Mouse (Mus musculus): ENCODE data around the gene Arhgef38. TPM values are rescaled to one million over a fixed set of nuclear protein-coding genes. Genes with fewer than 3 reads are reported as not detected.

Arhgef38 gene
- under 1 TPM in 1 of 2 experiments, not detected in 1; 0.20 TPM for total RNA-seq (2021)
- long read RNA-seq, experiment 1 = 0 reads
- long read RNA-seq, experiment 2 = 0 reads

DNA sequence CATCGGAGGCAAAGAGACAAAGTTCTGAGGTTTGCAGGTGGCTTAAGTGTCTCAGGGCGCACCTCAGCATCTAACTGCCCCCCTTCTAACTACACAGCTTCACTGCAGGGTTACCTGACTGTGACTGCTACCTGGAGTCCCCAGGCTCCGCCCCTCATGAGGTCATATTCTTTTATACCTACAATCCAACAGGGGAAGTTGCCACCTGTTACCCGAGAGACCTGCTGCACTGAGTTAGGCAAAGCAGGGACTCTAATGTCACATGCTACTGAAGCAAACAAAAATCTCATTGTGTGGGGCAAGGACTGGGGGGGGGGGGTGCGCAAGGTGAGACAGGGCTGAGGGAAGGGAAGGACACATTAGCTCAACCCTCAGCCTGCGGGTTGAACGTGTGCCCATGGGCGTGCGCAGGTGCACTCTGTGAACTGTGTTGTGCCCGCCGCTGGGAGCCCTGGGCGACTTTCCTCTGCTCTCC is at the start of gene Arhgef38:
Gene Arhgef38 (minus strand): TSS at position 129 of the 475 bp plus-strand sequence.
- intact Hi-C loops (cut with DNase I) = no loop called here
- no peak for DNase-seq (ENCODE audit: low spot score in 2 of 2)

DNA sequence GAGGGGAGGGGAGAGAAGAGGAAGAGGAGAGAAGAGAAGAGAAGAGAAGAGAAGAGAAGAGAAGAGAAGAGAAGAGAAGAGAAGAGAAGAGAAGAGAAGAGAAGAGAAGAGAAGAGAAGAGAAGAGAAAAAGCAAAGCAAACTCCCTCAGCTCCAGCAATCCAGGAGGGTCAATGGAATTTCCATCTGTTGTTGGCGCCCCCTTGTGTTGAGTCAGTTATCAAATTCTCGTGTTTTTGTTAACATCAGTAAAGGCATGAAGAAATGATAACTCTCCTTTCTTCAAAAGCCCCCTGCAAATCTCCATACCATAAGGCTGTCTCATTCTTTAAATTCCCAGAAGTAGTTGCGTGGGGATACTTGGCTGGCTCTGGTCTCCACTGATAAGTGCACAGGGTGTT is 37.1 kb upstream of the Arhgef38 start:
- DNase-seq (ENCODE audit: low spot score in 2 of 2) = peak; percentile 88 to 91
- intact Hi-C loops (cut with DNase I) = loop anchor here (5.0 to 10.0 kb wide), 2 partner anchors 137 to 525 kb away; no protein-coding TSS in a partner anchor

DNA sequence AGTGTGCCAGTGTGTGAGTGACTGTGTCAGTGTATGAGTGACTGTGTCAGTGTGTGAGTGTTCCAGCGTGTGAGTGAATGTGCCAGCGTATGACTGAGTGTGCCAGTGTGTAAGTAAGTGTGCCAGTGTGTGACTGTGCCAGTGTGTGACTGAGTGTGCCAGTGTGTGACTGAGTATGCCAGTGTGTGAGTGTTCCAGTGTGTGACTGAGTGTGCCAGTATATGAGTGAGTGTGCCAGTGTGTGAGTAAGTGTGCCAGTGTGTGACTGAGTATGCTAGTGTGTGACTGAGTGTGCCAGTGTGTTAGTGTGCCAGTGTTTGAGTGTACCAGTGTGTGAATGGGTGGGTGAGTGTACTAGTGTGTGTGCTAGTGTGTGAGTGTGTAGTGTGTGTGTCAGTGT is 24.1 kb upstream of the Arhgef38 start:
- intact Hi-C loops (cut with DNase I) = no loop called here

GRCm38 (mm10) chr3:133255842-133256241 is 21.1 kb upstream of the Arhgef38 start:
- intact Hi-C loops (cut with DNase I) = no loop called here
- no peak for DNase-seq (ENCODE audit: low spot score in 2 of 2)

More for the DNA sequence above, 24.1 kb upstream of the Arhgef38 start:
- DNase-seq (ENCODE audit: low spot score in 2 of 2) = no peak

DNA sequence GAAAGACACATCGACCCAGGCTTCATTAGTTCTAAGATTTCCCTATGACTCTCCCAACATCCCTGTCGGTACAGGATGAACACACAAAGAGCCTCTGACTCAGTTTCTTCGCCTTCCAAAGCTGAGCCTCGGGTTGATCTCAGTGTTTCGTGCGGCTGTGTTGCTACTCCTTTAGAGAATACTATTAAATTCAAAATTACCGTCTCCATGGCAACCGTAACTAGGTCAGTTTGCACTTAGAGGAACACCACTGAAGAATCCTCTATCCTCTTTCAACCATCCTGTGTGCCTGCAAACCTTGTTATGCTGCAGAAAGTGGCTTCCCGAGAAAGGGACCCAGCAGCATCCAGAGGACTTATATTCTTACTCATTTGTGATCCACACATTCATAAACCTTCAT is 9.3 kb upstream of the Arhgef38 start:
- DNase-seq (ENCODE audit: low spot score in 2 of 2) = peak; percentile 62 to 86
- intact Hi-C loops (cut with DNase I) = no loop called here

DNA sequence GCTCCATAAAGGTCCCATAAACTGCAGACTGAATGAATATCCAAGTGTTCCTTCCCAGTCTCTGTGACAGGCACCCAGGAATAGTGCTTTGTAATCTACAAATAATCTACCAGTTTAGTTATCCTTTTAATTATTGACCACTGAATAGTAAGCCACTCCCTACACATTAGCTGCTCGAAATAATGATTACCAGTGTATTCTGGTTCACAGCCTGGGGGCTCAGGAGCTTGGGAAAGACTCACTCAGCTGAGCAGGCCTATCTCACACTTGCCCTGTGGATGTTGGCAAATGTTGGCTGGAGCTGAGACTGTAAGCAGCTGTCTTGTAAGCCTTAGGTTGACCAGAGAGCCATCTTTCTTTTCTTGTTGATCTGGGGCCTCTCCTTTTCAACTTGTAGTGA is 7.2 kb upstream of the Arhgef38 start:
- no peak for DNase-seq (ENCODE audit: low spot score in 2 of 2)
- intact Hi-C loops (cut with DNase I) = no loop called here

DNA sequence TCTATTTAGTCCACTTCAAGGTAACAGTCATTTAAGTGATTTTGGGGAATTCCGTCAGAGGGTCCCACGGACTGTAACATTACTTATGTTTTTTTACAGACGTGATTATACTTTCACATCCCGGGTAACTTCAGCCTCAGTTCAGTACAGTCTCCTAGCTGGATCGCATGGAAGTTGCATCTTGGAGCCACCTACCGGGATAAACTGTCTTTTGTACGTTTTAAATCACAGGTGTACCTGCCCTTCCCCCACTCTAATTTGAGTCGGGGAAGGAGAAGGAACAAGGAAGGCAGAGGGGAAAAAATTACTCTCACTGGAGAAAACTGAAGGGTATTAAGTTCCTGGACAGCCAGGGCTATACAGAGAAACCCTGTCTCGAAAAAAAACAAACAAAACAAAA is 756 bp downstream of the Arhgef38 start:
- intact Hi-C loops (cut with DNase I) = no loop called here
- DNase-seq (ENCODE audit: low spot score in 2 of 2) = no peak

- intact Hi-C loops (cut with DNase I) = no loop called here
- DNase-seq (ENCODE audit: low spot score in 2 of 2) = no peak
Measured at GRCm38 (mm10) chr3:133230427-133230826, 4.3 kb downstream of the Arhgef38 start.

DNA sequence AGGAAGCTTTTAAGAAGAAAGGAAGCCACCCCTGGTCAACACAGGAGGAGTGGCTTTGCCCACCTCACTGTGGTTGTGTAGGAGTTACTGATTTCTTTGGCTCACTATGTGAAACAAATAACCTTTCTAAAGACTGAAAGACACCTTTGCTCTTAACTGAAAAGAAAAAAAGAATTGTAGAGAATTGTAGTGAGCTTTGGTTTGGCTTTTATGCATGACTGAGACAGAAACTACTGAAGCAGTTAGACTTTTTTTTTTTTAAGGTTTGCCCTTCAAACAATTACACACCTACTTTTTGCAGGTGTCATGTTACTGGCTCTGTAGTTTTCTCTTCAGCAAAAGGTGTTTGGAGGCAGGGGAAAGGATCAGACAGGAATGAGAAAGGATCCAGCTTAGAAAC is 5.2 kb downstream of the Arhgef38 start:
- no peak for DNase-seq (ENCODE audit: low spot score in 2 of 2)
- intact Hi-C loops (cut with DNase I) = no loop called here

GRCm38 (mm10) chr3:133227258-133228012 is 7.3 kb downstream of the Arhgef38 start:
- intact Hi-C loops (cut with DNase I) = no loop called here
- no peak for DNase-seq (ENCODE audit: low spot score in 2 of 2)

GRCm38 (mm10) chr3:133218501-133218900 is 16.2 kb downstream of the Arhgef38 start:
- no peak for DNase-seq (ENCODE audit: low spot score in 2 of 2)
- intact Hi-C loops (cut with DNase I) = no loop called here

- no peak for DNase-seq (ENCODE audit: low spot score in 2 of 2)
- intact Hi-C loops (cut with DNase I) = no loop called here
Measured at GRCm38 (mm10) chr3:133215198-133215819, 19.4 kb downstream of the Arhgef38 start.

DNA sequence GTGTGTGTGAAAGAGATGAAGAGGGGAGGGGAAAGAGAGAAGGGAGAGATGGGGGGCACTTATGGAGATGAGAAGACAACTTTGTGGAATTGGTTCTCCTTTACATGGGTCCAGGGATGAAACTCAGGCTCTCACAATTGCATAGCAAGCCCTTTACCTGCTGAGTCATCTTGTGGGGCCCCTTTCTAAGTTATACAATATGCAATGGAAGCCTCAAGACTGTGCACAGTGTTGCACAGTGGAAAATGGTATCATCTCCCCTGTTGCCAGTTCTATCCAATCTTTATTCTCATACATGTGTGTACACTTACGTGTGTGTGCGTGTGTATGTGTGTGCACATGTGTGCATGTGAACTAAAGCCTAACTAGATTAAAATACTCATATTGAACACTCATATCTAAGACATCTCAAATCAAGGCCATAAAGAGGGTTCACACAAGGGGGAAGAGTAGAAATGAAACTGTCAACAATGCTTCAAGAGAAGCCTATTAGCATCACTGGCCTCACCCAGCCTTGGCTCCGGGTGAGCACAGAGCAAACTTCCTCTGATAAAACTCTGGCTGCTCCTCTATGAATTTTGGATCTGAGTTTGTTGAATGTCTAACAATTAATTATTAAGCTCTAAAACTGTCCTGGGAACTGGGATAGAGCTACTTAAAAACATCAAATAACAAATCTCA is 21.2 kb downstream of the Arhgef38 start:
- DNase-seq (ENCODE audit: low spot score in 2 of 2) = no peak
- intact Hi-C loops (cut with DNase I) = no loop called here

DNA sequence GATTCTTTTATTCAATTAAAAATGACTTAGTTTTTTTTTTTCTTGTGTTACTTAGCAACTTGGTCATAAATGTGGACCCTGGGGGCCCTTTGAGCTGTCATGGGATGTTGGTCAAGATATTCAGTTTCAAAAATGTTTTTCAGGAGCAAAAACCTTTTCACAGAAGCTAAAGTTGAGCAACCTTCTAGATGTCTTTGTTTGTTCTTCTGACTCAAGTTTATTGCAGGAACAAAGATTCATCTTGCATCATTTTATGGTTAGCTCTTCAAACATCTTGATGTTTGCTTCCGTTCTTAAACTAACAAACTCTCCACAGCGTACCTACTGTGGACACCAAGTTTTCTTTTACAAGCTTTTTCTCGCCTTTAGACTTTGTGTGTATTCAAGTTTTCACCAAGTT is 23.4 kb downstream of the Arhgef38 start:
- intact Hi-C loops (cut with DNase I) = no loop called here
- DNase-seq (ENCODE audit: low spot score in 2 of 2) = no peak

- intact Hi-C loops (cut with DNase I) = no loop called here
- DNase-seq (ENCODE audit: low spot score in 2 of 2) = no peak
Measured at GRCm38 (mm10) chr3:133203713-133204112, 31.0 kb downstream of the Arhgef38 start.

- intact Hi-C loops (cut with DNase I) = no loop called here
- DNase-seq (ENCODE audit: low spot score in 2 of 2) = no peak
Measured at GRCm38 (mm10) chr3:133202171-133202570, 32.6 kb downstream of the Arhgef38 start.

DNA sequence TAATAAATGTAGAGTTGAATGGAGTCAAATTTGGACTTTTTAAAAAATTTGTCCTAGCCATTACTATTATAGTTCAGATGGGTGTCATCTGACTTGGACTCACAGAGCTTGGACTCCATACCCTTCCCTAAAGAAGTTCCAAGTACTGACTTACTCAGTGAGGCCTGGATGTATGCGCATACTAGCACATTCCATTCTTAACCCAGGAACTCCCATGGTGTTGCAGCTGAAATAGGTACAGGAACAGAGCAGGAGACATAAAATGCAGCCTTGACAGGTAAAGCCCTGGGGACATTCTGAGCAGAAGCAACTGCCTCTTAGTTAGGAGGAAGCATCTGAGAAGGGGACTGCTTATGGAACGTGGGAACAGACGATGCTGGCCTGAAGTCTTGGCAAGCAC is 45.8 kb downstream of the Arhgef38 start:
- intact Hi-C loops (cut with DNase I) = no loop called here
- DNase-seq (ENCODE audit: low spot score in 2 of 2) = no peak

GRCm38 (mm10) chr3:133187524-133187923 is 47.2 kb downstream of the Arhgef38 start:
- DNase-seq (ENCODE audit: low spot score in 2 of 2) = no peak
- intact Hi-C loops (cut with DNase I) = no loop called here

DNA sequence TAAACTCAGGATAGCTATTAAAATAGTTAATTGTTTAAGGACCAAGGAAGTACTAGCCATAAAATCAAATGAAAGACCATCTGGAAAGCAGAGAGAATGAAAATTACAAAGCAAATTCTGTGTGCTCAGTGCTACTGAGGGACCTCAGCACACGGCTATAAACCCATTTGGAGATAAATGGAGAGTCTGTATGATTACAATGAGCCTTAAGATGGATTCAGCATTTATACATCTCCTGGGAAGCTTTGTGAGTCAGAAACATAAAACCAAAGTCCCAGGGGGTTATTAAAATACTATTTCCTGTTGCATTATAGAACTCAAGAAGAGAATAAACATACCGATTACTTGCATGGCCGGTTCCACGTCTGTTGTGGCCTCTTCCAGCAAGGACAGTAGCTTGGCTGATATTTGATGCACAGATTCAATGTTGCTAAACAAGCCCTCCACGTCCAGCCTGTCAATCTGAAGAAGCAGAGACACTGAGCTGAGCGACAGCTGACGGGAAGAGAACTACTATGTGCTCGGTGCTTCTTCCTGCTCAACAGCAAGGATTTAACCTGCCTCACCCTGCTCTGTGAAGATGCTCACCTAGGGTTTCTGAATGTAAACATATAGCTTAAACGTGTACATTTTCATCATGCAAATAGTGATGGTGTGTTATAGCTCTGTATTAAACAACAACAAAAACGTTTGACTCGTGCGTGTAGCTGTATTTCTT is 58.6 kb downstream of the Arhgef38 start:
- intact Hi-C loops (cut with DNase I) = no loop called here

DNA sequence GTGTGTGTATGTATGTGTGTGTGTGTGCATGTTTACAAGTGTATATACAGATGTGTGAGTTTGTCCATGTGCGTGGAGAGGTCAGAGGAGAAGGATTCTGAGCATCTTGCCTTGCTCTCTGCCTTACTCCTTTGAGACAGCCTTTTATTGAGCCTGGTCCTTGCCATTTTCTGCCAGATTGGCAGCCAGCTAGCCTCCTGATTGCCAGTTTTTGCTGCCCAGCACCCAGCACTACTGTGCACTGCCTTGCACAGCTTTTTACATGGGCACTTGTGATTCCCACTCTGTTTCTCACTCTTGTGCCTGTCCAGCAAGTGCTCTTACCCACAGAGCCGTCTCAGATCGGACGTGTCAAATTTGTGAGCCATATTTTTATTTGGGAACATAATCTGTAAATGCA is 62.5 kb downstream of the Arhgef38 start:
- intact Hi-C loops (cut with DNase I) = no loop called here
- DNase-seq (ENCODE audit: low spot score in 2 of 2) = no peak

More for the DNA sequence above, 58.6 kb downstream of the Arhgef38 start:
- no peak for DNase-seq (ENCODE audit: low spot score in 2 of 2)
